ENCODE assay signal across 11 mouse cellular contexts in genomic region chr9:63074023-63074750, GRCm38 (mm10).
DNase-seq lines count a peak whose midpoint lies in the region; ATAC-seq and TF ChIP-seq lines count a peak whose summit lies in the region.
"Had no signal": no experiment of that assay in that cellular context is flagged by ENCODE, and none has a peak within 500 bp of the region (broad histone marks: within the 10 kb centered on the region; RNA-seq: fewer than 3 reads in every experiment).

No protein-coding gene starts in this region.

- no peak overlapping the region; the same call in 1 of the 2 replicates for H3K4me2 ChIP-seq in intestine, embryonic 14.5 days (ENCODE audit: low read length)
- H3K4me2 ChIP-seq: forebrain, embryonic 13.5 days had no signal

- H3K27ac ChIP-seq in kidney, adult 2 months (ENCODE audit: insufficient read depth, low read depth, low read length) = no peak overlapping the region
- H3K27ac ChIP-seq in intestine, embryonic 14.5 days (ENCODE audit: low read depth) = peak overlapping the region; percentile 29
- H3K27ac ChIP-seq: forebrain, embryonic 13.5 days; macrophage had no signal

- DNase-seq in kidney, adult 2 months = peak; percentile 13
- no peak for DNase-seq in kidney, postnatal 25 days
- peak; percentile 21 for DNase-seq in thymus, postnatal 4 days
- DNase-seq in thymus, adult 18-20 months = no peak
- DNase-seq in intestine, embryonic 14.5 days (ENCODE audit: low spot score) = no peak
- no peak for DNase-seq in cerebellum, postnatal 10 days
- DNase-seq in left cerebral cortex, adult 8-10 months (ENCODE audit: low spot score in 2 of 2) = no peak
- no peak for DNase-seq in frontal cortex, postnatal 14 days (ENCODE audit: low spot score in 2 of 2)
- DNase-seq: right cerebral cortex, postnatal 14 days had no signal

- no peak for TF ChIP-seq POLR2A in kidney, adult 2 months (IDR thresholded peaks at IDR 0.05; ENCODE audit: low read depth, low read length)

- H3K27me3 ChIP-seq in kidney, adult 2 months (replicated peaks; ENCODE audit: control insufficient read depth, insufficient read depth, low read length) = no peaks in the 10 kb centered on the region
- no peaks in the 10 kb centered on the region for H3K27me3 ChIP-seq in intestine, embryonic 14.5 days (replicated peaks; ENCODE audit: control insufficient read depth, insufficient read depth, low read length)
- H3K27me3 ChIP-seq: forebrain, embryonic 13.5 days had no signal

- H3K9me3 ChIP-seq in intestine, embryonic 14.5 days (ENCODE audit: control insufficient read depth, low read length) = no peaks in the 10 kb centered on the region
- H3K9me3 ChIP-seq: forebrain, embryonic 13.5 days had no signal

- 41% methylated on average over 10 of the region's 10 CpGs for WGBS in kidney, adult 2 months
- WGBS in intestine, embryonic 14.5 days = 22% methylated on average over 10 of the region's 10 CpGs

- TF ChIP-seq CTCF in kidney, adult 2 months (conservative IDR thresholded peaks at IDR 0.05; ENCODE audit: insufficient read depth, insufficient read length, low read depth, low read length) = no peak

- no peaks in the 10 kb centered on the region for H3K4me1 ChIP-seq in kidney, adult 2 months (ENCODE audit: control insufficient read depth, insufficient read depth, low read length)
- H3K4me1 ChIP-seq in intestine, embryonic 14.5 days (replicated peaks; ENCODE audit: control insufficient read depth, insufficient read depth, low read length) = peaks cover 18% of the 10 kb centered on the region
- H3K4me1 ChIP-seq: forebrain, embryonic 13.5 days had no signal

- no peak overlapping the region for H3K9ac ChIP-seq in intestine, embryonic 14.5 days (ENCODE audit: low read length)
- H3K9ac ChIP-seq: forebrain, embryonic 13.5 days had no signal

- no peak for ATAC-seq in intestine, embryonic 14.5 days (replicated peaks; ENCODE audit: low FRiP score, low TSS enrichment, low read depth)
- ATAC-seq: forebrain, embryonic 13.5 days had no signal

- no peaks in the 10 kb centered on the region for H3K36me3 ChIP-seq in kidney, adult 2 months (ENCODE audit: control insufficient read depth, insufficient read depth, low read length)
- no peaks in the 10 kb centered on the region for H3K36me3 ChIP-seq in intestine, embryonic 14.5 days (ENCODE audit: control insufficient read depth, insufficient read depth, low read length)

- H3K4me3 ChIP-seq in kidney, adult 2 months (ENCODE audit: insufficient read depth, low read depth, low read length) = no peak overlapping the region
- no peak overlapping the region for H3K4me3 ChIP-seq in intestine, embryonic 14.5 days (ENCODE audit: low read depth, low read length)
- H3K4me3 ChIP-seq: forebrain, embryonic 13.5 days had no signal

Comparison
In these comparisons a context has a peak if more than half of its experiments do, and no peak if none do; other contexts are left out.
1. DNase-seq: peak in kidney, adult 2 months (single experiment) and thymus, postnatal 4 days (single experiment); none in kidney, postnatal 25 days (0 of 2), thymus, adult 18-20 months (0 of 2), intestine, embryonic 14.5 days (single experiment), cerebellum, postnatal 10 days (0 of 2), left cerebral cortex, adult 8-10 months (0 of 2) and frontal cortex, postnatal 14 days (0 of 2).